ENCODE assay signal across 12 mouse cellular contexts in genomic region chr12:56458665-56459507, GRCm38 (mm10).
DNase-seq lines count a peak whose midpoint lies in the region; ATAC-seq and TF ChIP-seq lines count a peak whose summit lies in the region.
"Had no signal": no experiment of that assay in that cellular context is flagged by ENCODE, and none has a peak within 500 bp of the region (broad histone marks: within the 10 kb centered on the region; RNA-seq: fewer than 3 reads in every experiment).

No protein-coding gene starts in this region.

- no peaks in the 10 kb centered on the region for H3K9me3 ChIP-seq in forebrain, embryonic 16.5 days (ENCODE audit: control insufficient read depth, low read length)
- no peaks in the 10 kb centered on the region for H3K9me3 ChIP-seq in midbrain, embryonic 11.5 days (ENCODE audit: control insufficient read depth, low read length)
- H3K9me3 ChIP-seq: liver, embryonic 12.5 days had no signal

- peaks cover 9% of the 10 kb centered on the region for H3K4me1 ChIP-seq in forebrain, embryonic 16.5 days (replicated peaks; ENCODE audit: control insufficient read depth, insufficient read depth, low read length)
- H3K4me1 ChIP-seq in midbrain, embryonic 11.5 days (ENCODE audit: control insufficient read depth, insufficient read depth, low read length), result peaks cover 27% of the 10 kb centered on the region
- H3K4me1 ChIP-seq: liver, embryonic 12.5 days had no signal

- WGBS in forebrain, embryonic 16.5 days, result 4% methylated on average over 16 of the region's 16 CpGs
- 2% methylated on average over 16 of the region's 16 CpGs for WGBS in midbrain, embryonic 11.5 days

- peaks cover 80% of the 10 kb centered on the region for H3K27me3 ChIP-seq in forebrain, embryonic 16.5 days (replicated peaks; ENCODE audit: control insufficient read depth, insufficient read depth, low read length)
- H3K27me3 ChIP-seq in midbrain, embryonic 11.5 days (ENCODE audit: control insufficient read depth, insufficient read depth, low read length), result peaks cover 59% of the 10 kb centered on the region

- TF ChIP-seq POLR2A in brain, embryonic 14.5 days (IDR thresholded peaks at IDR 0.05; ENCODE audit: borderline replicate concordance, extremely low read depth, insufficient read depth, insufficient read length, poor library complexity, severe bottlenecking), result no peak

- no peak overlapping the region for H3K4me2 ChIP-seq in forebrain, embryonic 16.5 days (ENCODE audit: low read length)
- peak overlapping the region; percentile 34 for H3K4me2 ChIP-seq in midbrain, embryonic 11.5 days
- H3K4me2 ChIP-seq: liver, embryonic 12.5 days had no signal

- H3K27ac ChIP-seq in forebrain, embryonic 16.5 days (ENCODE audit: low read length), result no peak overlapping the region
- H3K27ac ChIP-seq in midbrain, embryonic 11.5 days (ENCODE audit: low read depth, low read length), result no peak overlapping the region
- H3K27ac ChIP-seq: liver, embryonic 12.5 days had no signal

- TF ChIP-seq CTCF in brain, embryonic 14.5 days (IDR thresholded peaks at IDR 0.05; ENCODE audit: borderline replicate concordance, extremely low read depth, insufficient read depth, insufficient read length), result no peak

- H3K9ac ChIP-seq in forebrain, embryonic 16.5 days (replicated peaks; ENCODE audit: low read depth, low read length), result no peak overlapping the region
- no peak overlapping the region for H3K9ac ChIP-seq in midbrain, embryonic 11.5 days (ENCODE audit: low read length)
- H3K9ac ChIP-seq: liver, embryonic 12.5 days had no signal

- DNase-seq in Muller cell, postnatal 12 days (ENCODE audit: inconsistent ontology term), result peak; percentile 7
- DNase-seq in brain, embryonic 14.5 days (ENCODE audit: low read depth), result peak; percentile 95
- peak; percentile 94 for DNase-seq in midbrain, embryonic 11.5 days (ENCODE audit: low spot score, missing footprints)
- DNase-seq in thymus, adult 18-20 months, result no peak
- DNase-seq in MN1 (ENCODE audit: low spot score), result no peak
- DNase-seq in lung, postnatal 10 days, result no peak
- no peak for DNase-seq in yolk sac, embryonic 10.5 days (ENCODE audit: low spot score)
- DNase-seq: kidney, postnatal 36 days had no signal

- no peak overlapping the region for H3K4me3 ChIP-seq in forebrain, embryonic 16.5 days (replicated peaks; ENCODE audit: low read length)
- H3K4me3 ChIP-seq in midbrain, embryonic 11.5 days (ENCODE audit: low read depth, low read length), result no peak overlapping the region
- H3K4me3 ChIP-seq: liver, embryonic 12.5 days; myocyte had no signal

- no peaks in the 10 kb centered on the region for H3K36me3 ChIP-seq in forebrain, embryonic 16.5 days (ENCODE audit: control insufficient read depth, insufficient read depth)
- no peaks in the 10 kb centered on the region for H3K36me3 ChIP-seq in midbrain, embryonic 11.5 days (ENCODE audit: control insufficient read depth, insufficient read depth, low read length)
- H3K36me3 ChIP-seq: liver, embryonic 12.5 days had no signal

- peak; percentile 95 for ATAC-seq in forebrain, embryonic 16.5 days
- peak; percentile 70 for ATAC-seq in midbrain, embryonic 11.5 days (ENCODE audit: low FRiP score)
- ATAC-seq: liver, embryonic 12.5 days; Patski had no signal

Comparison
In these comparisons a context has a peak if more than half of its experiments do, and no peak if none do; other contexts are left out.
1. DNase-seq: peak in Muller cell, postnatal 12 days (single experiment), brain, embryonic 14.5 days (single experiment) and midbrain, embryonic 11.5 days (single experiment); none in thymus, adult 18-20 months (0 of 2), MN1 (single experiment), lung, postnatal 10 days (single experiment) and yolk sac, embryonic 10.5 days (single experiment).